Mouse (Mus musculus) forebrain, embryonic 10.5 days (tissue): ENCODE results near the gene Ak9. TPM values are rescaled to one million over a fixed set of nuclear protein-coding genes. Genes with fewer than 3 reads are reported as not detected.
A peak's percentile ranks its signal among the peaks of the same experiment; 100 is the strongest.

ENCODE experiments used
- DNase-seq: peaks from one replicate; pipeline ENCODE4 v3.0.0-alpha.2; 2017; ENCODE audit warnings: low spot score; ENCODE audit errors: extremely low spot score
- H3K27ac ChIP-seq: fragments of 300-500 bp; sonication (generic); 2 replicates; pipeline ENCODE4 v1.5.1; 2016; ENCODE audit warnings: mild to moderate bottlenecking
- H3K27me3 ChIP-seq: fragments of 300-500 bp; sonication (generic); 2 replicates; pipeline ENCODE4 v1.6.1; 2016; ENCODE audit warnings: mild to moderate bottlenecking; ENCODE audit not compliant: poor library complexity, severe bottlenecking
- H3K36me3 ChIP-seq: fragments of 300-500 bp; sonication (generic); replicated peaks from 2 replicates; pipeline ENCODE4 v1.6.1; 2016; ENCODE audit warnings: mild to moderate bottlenecking, moderate library complexity
- H3K4me1 ChIP-seq: fragments of 300-500 bp; sonication (generic); 2 replicates; pipeline ENCODE4 v1.6.1; 2016
- H3K4me3 ChIP-seq: fragments of 300-500 bp; sonication (generic); 2 replicates; pipeline ENCODE4 v1.5.1; 2016; ENCODE audit warnings: mild to moderate bottlenecking, moderate library complexity
- H3K9me3 ChIP-seq: fragments of 300-500 bp; sonication (generic); 2 replicates; pipeline ENCODE4 v1.6.1; 2016; ENCODE audit warnings: mild to moderate bottlenecking, moderate library complexity
- WGBS: fragments of 180-500 bp; shearing (Covaris S2); methylation state at CpG from one replicate; pipeline ENCODE4 v1.1.7; 2016; 5-methylcytosine and 5-hydroxymethylcytosine counted together
- polyA plus RNA-seq: library from polyadenylated mRNA; unstranded; fragments of >200 nt; fragmentation: Nextera tagmentation; extraction: Ambion mirVana; gene quantifications from 2 replicates; pipeline ENCODE4 v1.2.1, GENCODE M21; 2016

The Ak9 gene
- polyA plus RNA-seq, 1 experiment from 2014 or later = 0.02 TPM

- H3K36me3 ChIP-seq = no peaks in the 10 kb centered on the region; the same call in 1 of the 2 replicates
- peak; percentile 91 for DNase-seq
- H3K27ac ChIP-seq = peak overlapping the region; percentile 82
- H3K27me3 ChIP-seq = no peaks in the 10 kb centered on the region
- no peaks in the 10 kb centered on the region for H3K9me3 ChIP-seq
- 42% methylated on average over 16 of the region's 16 CpGs for WGBS
- H3K4me1 ChIP-seq = peaks cover 26% of the 10 kb centered on the region
- H3K4me3 ChIP-seq = no peak overlapping the region
These were observed 14.9 kb upstream of the Ak9 start for GRCm38 (mm10) chr10:41288771-41289415.

- WGBS = 92% methylated on average over 2 of the region's 2 CpGs
- Histone ChIP-seq H3K27ac (no peak overlapping the region), H3K4me1 (peaks cover 32% of the 10 kb centered on the region), H3K4me3 (no peak overlapping the region), H3K9me3 (no peaks in the 10 kb centered on the region), H3K36me3 (no peaks in the 10 kb centered on the region), H3K27me3 (no peaks in the 10 kb centered on the region)
- no peak for DNase-seq
These were observed 12.8 kb upstream of the Ak9 start for GRCm38 (mm10) chr10:41291021-41291420.

- WGBS = 45% methylated on average over 7 of the region's 7 CpGs
- no peaks in the 10 kb centered on the region for H3K36me3 ChIP-seq
- no peaks in the 10 kb centered on the region for H3K9me3 ChIP-seq
- no peak for DNase-seq
- H3K4me3 ChIP-seq = no peak overlapping the region
- peak overlapping the region; percentile 40; the same call in 1 of the 2 replicates for H3K27ac ChIP-seq
- H3K27me3 ChIP-seq = no peaks in the 10 kb centered on the region
- H3K4me1 ChIP-seq = peaks cover 32% of the 10 kb centered on the region
These were observed 10.8 kb upstream of the Ak9 start for GRCm38 (mm10) chr10:41293019-41293418.

- no peaks in the 10 kb centered on the region for H3K9me3 ChIP-seq
- no peaks in the 10 kb centered on the region for H3K27me3 ChIP-seq
- 88% methylated on average over 11 of the region's 11 CpGs for WGBS
- no peak for DNase-seq
- H3K4me3 ChIP-seq = no peak overlapping the region
- no peak overlapping the region for H3K27ac ChIP-seq
- peaks cover 23% of the 10 kb centered on the region for H3K4me1 ChIP-seq
- H3K36me3 ChIP-seq = no peaks in the 10 kb centered on the region
These were observed 9.0 kb upstream of the Ak9 start for GRCm38 (mm10) chr10:41294734-41295133.

GRCm38 (mm10) chr10:41295145-41295544 lies 8.6 kb upstream of the Ak9 start:
- H3K27ac ChIP-seq = no peak overlapping the region
- H3K4me1 ChIP-seq = peaks cover 23% of the 10 kb centered on the region
- no peak overlapping the region for H3K4me3 ChIP-seq
- WGBS = 51% methylated on average over 7 of the region's 7 CpGs
- H3K27me3 ChIP-seq = no peaks in the 10 kb centered on the region
- no peak for DNase-seq
- H3K9me3 ChIP-seq = no peaks in the 10 kb centered on the region
- H3K36me3 ChIP-seq = no peaks in the 10 kb centered on the region

GRCm38 (mm10) chr10:41300161-41300560 lies 3.6 kb upstream of the Ak9 start:
- Histone ChIP-seq H3K9me3 (no peaks in the 10 kb centered on the region), H3K27me3 (no peaks in the 10 kb centered on the region), H3K4me1 (peaks cover 13% of the 10 kb centered on the region), H3K36me3 (no peaks in the 10 kb centered on the region), H3K4me3 (no peak overlapping the region), H3K27ac (no peak overlapping the region)
- 71% methylated on average over 1 of the region's 1 CpGs for WGBS
- no peak for DNase-seq

- no peaks in the 10 kb centered on the region for H3K9me3 ChIP-seq
- no peaks in the 10 kb centered on the region for H3K36me3 ChIP-seq
- H3K4me3 ChIP-seq = peak within 1 kb of the TSS; percentile 84
- peak within 1 kb of the TSS; percentile 83 for H3K27ac ChIP-seq
- peak; percentile 86 for DNase-seq
- H3K4me1 ChIP-seq = peaks cover 11% of the 10 kb centered on the region
- WGBS = under 1% methylated on average over 38 of the region's 38 CpGs
- H3K27me3 ChIP-seq = no peaks in the 10 kb centered on the region
These were observed 920 bp upstream of the Ak9 start, which contains the start of gene Fig4 for GRCm38 (mm10) chr10:41302689-41303431. Gene Fig4 (minus strand): TSS chr10:41303260.

GRCm38 (mm10) chr10:41304961-41305455 lies 1.2 kb downstream of the Ak9 start:
- peaks cover 11% of the 10 kb centered on the region for H3K4me1 ChIP-seq
- WGBS = 83% methylated on average over 9 of the region's 9 CpGs
- no peak overlapping the region for H3K27ac ChIP-seq
- H3K27me3 ChIP-seq = no peaks in the 10 kb centered on the region
- H3K9me3 ChIP-seq = no peaks in the 10 kb centered on the region
- DNase-seq = no peak
- no peak overlapping the region for H3K4me3 ChIP-seq
- H3K36me3 ChIP-seq = no peaks in the 10 kb centered on the region

GRCm38 (mm10) chr10:41308205-41308604 lies 4.4 kb downstream of the Ak9 start:
- H3K4me3 ChIP-seq = no peak overlapping the region
- no peaks in the 10 kb centered on the region for H3K9me3 ChIP-seq
- H3K27ac ChIP-seq = no peak overlapping the region
- no peaks in the 10 kb centered on the region for H3K27me3 ChIP-seq
- DNase-seq = no peak
- WGBS = 90% methylated on average over 4 of the region's 4 CpGs
- no peaks in the 10 kb centered on the region for H3K4me1 ChIP-seq
- no peaks in the 10 kb centered on the region for H3K36me3 ChIP-seq

- H3K36me3 ChIP-seq = no peaks in the 10 kb centered on the region
- no peaks in the 10 kb centered on the region for H3K9me3 ChIP-seq
- no peak for DNase-seq
- no peaks in the 10 kb centered on the region for H3K27me3 ChIP-seq
- H3K4me3 ChIP-seq = no peak overlapping the region
- H3K4me1 ChIP-seq = no peaks in the 10 kb centered on the region
- H3K27ac ChIP-seq = no peak overlapping the region
- WGBS = 83% methylated on average over 3 of the region's 3 CpGs
These were observed 12.1 kb downstream of the Ak9 start for GRCm38 (mm10) chr10:41315866-41316265.

- no peaks in the 10 kb centered on the region for H3K36me3 ChIP-seq
- H3K9me3 ChIP-seq = no peaks in the 10 kb centered on the region
- no peaks in the 10 kb centered on the region for H3K4me1 ChIP-seq
- H3K27ac ChIP-seq = no peak overlapping the region
- H3K4me3 ChIP-seq = no peak overlapping the region
- no peak for DNase-seq
- 88% methylated on average over 2 of the region's 2 CpGs for WGBS
- H3K27me3 ChIP-seq = no peaks in the 10 kb centered on the region
These were observed 28.8 kb downstream of the Ak9 start for GRCm38 (mm10) chr10:41332533-41333043.

- Histone ChIP-seq H3K9me3 (no peaks in the 10 kb centered on the region), H3K4me3 (no peak overlapping the region), H3K27me3 (no peaks in the 10 kb centered on the region), H3K36me3 (no peaks in the 10 kb centered on the region), H3K27ac (no peak overlapping the region), H3K4me1 (no peaks in the 10 kb centered on the region)
- WGBS = 94% methylated on average over 7 of the region's 7 CpGs
- DNase-seq = no peak
These were observed 37.6 kb downstream of the Ak9 start for GRCm38 (mm10) chr10:41341346-41341745.

- Histone ChIP-seq H3K4me1 (no peaks in the 10 kb centered on the region), H3K9me3 (no peaks in the 10 kb centered on the region), H3K27me3 (no peaks in the 10 kb centered on the region), H3K36me3 (no peaks in the 10 kb centered on the region), H3K27ac (no peak overlapping the region), H3K4me3 (no peak overlapping the region)
- WGBS = 88% methylated on average over 9 of the region's 9 CpGs
- no peak for DNase-seq
These were observed 61.3 kb downstream of the Ak9 start for GRCm38 (mm10) chr10:41365086-41365485.
